Mouse (Mus musculus) cerebellum, postnatal 4 days (tissue): ENCODE measurements at regions not wholly inside any gene's neighbourhood (a gene's known extent, or its start where the extent isn't known, plus 50 kb on each side); places are given as distances from the start of the nearest gene placed in this dataset.
A peak's percentile ranks its signal among the peaks of the same experiment; 100 is the strongest.

Experiments
- DNase-seq, 2 experiments: peaks; one replicate each; pipeline ENCODE4 v3.0.0; 2022; ENCODE audit warnings: low spot score in 2 of 2, mixed read lengths in 1 of 2

DNA sequence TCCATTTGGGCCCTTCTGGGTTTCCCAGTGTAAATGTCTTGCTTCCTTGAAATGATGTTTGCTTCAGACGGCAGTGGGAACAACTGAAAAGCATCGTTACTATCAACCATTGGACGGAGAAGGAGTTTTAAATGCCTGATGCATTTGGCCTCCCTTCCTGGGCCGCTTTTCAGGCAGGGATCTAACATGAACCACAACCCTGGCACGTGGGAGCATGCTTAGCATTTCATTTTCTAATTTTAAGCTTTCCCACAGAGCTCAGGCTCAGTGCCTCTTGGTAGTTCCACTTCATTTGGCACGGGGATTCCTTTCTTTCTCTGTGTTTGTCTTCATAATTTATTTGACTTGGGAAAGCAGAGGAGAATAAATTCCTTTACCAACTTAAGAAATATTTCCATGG, 406.6 kb upstream of the Nbea start:
- no peak for DNase-seq

DNA sequence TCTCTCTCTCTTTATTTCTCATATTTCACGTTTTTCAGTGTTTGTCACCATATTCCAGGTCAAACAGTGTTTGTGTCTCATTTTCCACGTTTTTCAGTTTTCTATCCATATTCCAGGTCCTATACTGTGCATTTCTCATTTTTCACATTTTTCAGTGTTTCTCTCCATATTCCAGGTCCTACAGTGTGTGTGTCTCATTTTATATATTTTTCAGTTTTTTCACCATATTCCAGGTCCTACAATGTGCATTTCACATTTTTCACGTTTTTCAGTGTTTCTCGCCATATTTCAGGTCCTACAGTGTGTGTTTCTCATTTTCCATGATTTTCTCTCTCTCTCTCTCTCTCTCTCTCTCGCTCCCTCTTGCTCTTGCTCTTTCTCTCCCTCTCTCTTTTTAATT, 391.9 kb upstream of the Nbea start:
- DNase-seq = peak; percentile 35 to 62

DNA sequence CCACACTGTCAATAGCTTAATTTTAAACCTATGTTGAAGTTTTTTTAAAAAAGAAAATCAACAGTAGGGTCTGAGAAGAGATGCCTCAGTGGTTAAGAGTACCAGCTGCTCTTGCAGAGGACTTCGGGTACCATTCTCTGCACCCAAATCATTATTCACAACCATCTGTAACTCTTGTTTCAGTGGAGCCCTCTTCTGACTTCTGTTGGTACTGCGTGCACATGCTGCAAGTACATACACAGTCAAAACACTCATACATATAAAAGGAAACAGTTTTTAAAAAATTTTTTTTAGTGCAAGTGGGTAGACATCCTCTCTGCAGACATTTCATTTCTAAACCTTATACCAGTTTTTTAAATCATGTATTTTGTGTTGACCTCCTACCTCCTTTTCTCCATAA, 352.7 kb upstream of the Nbea start:
- peak in 1 of 2 experiments; percentile 14 for DNase-seq

DNA sequence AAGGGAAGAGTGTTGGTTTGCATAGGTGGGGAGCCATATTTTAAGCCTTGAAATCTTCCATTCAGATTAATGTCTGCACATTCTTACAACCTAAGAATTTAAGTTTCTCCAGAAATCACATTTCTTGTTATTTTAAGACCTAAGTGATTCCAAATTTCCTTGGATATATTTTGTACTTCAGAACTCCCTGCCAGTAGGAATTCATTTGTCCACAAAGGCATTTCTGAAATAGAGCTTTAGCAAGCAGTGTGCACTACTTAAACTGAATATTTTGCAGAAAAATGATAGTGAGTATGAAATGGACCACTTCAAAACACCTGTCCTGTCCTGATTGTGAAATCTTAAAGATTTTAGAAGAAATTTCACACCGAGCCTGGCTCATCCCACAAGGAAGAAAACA, 320.9 kb upstream of the Nbea start:
- no peak for DNase-seq

DNA sequence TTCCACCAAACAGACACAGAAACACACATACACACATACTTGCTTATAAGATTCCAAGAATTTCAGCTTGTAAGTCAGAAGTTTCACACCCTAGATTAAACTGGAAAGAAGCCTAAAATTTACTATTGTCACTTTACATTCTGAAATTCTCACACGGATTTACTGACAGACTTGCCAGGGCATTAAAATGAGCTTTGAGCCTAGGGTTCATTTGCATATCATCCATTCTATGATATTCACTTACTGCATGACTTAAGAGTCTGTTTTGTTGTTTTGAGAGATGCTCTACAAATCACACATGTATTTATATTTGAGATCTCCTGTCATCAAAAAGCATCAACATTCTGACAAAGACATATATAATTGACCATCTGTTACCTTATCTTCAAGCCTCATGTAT, 315.8 kb upstream of the Nbea start:
- no peak for DNase-seq

DNA sequence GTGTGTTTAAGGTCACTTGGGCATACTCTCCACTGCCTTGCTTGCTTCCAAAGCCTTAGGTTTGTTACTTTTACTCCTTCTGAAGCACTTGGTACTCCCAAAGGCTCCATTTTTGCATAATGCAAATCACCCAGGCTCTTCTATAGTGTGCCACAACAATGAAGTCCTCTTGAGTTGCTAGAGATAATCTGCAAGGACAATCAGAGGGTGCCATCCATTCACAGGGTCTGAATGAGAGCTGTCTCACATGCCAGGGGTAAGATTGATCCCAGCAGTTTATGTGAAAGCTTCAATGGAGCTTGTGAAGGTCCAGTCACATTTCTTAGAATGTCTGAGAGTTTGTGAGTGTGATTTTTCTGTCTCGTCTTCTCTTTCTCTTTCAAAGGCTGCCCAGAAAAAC, 310.4 kb upstream of the Nbea start:
- DNase-seq = no peak

DNA sequence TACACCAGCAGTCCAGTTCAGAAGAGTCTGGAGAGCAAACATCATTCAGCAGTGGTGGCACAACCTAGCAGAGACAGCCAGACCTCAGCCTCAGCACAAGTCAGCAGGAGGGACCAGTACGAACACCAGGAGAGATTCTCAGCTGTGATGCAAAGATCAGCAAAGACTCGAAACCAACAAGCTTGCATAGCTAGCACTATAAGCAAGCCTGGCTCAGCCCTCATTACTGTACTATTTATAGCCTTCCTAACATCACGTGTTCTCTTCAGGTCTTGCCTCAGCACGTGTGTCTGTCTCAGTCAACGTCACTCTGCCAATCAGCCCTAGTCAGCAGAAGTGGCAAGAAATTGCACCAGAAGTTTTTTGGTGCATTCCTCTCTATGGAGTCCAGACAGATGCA, 305.7 kb upstream of the Nbea start:
- no peak for DNase-seq

DNA sequence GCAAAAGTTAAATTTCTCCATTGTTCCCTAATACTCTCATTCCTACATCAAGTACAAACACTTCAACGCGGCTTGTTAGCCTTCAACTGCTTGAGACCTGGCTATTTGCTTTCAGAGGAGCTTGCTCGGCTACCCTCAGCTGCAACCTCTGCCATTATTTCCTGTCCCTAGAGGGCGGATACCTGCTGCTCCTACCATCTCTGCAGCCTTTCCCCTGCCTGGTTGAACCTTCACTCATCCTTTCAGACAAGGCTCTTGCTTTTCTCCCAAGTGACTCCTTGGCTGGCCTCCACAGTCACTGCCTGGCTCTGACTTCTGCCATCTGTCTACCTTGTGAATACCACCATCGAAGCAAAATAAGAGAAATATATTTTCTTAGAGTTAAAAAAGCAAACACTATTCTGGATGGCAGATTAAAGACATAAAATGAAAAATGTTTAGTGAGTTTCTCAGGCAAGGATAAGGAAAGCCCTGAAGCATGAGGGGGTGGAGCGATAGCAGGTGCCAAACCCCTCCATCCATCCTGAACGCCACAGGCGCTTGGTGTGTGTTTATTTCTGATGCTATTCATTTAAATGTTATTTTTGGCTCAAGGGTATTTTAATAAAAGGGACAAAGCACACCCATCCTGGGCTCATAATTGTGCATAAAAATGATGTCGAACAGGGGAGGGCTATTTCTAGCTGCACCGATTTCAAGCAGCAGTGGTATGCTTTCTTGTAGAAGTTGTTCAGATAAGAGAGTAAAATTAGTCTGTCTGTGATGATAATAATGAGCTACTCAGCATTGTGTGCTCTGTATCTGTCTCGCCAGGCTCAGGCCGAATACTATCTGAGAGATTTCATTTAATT, 302.3 kb upstream of the Nbea start:
- DNase-seq = peak in 1 of 2 experiments; percentile 62

DNA sequence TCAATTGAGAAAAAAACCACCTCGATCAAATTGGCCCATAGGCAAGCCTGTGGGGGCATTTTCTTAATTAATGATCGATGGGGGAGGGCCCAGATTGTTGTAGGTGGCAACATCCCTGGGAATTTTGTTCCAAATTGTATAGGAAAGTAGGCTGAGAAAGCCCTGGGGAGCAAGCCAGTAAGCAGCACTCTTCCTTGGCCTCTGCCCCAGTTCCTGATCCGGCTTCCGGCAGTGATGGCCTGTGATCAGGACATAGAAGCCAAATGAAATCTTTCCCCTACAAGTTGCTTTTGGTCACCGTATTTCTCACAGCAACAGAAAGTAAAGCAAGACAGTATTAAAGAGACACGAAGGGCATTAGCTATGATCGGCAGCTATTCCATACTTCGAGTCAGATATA, 300.6 kb upstream of the Nbea start:
- DNase-seq = no peak

DNA sequence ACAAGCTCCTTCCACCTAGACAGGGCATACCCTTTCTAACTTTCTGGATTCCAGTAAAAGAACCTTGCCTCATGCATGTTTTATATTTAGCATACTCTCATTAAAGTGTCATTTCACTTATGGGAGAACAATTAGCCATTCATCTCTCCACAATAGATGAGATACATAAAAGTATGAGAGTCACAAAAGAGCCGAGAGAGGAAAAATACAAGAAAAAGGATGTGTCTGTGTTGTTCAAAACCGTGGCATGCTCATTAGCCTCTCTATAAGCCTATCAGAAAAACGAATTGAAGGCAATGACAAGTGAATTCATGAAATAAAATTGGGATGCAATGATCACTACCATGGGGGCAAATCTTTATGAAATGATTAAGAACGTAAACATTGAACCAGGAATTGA, 299.9 kb upstream of the Nbea start:
- no peak for DNase-seq

DNA sequence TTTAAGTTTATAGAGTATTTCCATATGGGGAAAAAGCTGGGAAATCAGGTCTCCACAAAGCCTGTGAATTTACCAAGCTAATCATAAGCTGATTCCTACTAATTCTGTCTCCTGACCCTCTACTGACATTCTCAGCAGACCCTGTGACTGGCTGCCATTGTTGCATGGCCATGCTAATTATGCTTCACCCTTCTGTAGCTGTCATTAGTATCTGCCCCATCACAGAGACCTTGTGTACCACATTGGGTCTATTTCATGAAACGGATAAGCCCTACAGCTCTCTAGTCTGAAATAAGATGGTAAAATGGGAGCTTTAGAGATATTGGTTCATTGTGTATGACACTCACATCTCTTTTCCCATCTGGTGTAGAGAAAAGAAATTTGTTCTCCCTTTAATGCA, 296.0 kb upstream of the Nbea start:
- no peak for DNase-seq

DNA sequence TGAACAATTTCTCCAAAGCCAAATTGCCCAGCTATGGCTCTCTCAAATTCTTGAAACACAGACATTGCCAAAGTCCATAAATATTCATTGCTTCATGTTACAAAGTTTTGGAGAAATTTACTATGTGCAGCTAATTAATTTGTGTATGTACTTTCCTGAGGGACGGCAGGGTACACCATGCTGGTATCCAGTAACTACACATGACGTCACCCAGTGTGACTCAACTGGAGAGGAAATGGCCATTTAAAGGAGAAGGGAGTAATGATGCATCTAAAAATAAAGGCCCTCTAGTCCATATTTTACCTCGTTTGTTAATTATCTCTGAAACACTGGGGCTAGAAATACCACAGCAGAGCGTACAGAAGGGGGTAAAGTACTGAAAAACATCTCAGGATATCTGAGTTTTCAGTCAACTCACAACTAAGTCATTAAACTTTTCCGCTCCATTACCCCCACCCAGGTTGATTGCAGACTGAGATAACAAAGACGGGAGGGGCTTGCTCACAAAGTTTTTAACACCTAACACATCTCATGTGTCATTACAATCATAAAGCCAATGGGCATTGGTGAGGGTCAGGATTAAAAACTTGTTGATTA, 295.1 kb upstream of the Nbea start:
- DNase-seq = no peak

DNA sequence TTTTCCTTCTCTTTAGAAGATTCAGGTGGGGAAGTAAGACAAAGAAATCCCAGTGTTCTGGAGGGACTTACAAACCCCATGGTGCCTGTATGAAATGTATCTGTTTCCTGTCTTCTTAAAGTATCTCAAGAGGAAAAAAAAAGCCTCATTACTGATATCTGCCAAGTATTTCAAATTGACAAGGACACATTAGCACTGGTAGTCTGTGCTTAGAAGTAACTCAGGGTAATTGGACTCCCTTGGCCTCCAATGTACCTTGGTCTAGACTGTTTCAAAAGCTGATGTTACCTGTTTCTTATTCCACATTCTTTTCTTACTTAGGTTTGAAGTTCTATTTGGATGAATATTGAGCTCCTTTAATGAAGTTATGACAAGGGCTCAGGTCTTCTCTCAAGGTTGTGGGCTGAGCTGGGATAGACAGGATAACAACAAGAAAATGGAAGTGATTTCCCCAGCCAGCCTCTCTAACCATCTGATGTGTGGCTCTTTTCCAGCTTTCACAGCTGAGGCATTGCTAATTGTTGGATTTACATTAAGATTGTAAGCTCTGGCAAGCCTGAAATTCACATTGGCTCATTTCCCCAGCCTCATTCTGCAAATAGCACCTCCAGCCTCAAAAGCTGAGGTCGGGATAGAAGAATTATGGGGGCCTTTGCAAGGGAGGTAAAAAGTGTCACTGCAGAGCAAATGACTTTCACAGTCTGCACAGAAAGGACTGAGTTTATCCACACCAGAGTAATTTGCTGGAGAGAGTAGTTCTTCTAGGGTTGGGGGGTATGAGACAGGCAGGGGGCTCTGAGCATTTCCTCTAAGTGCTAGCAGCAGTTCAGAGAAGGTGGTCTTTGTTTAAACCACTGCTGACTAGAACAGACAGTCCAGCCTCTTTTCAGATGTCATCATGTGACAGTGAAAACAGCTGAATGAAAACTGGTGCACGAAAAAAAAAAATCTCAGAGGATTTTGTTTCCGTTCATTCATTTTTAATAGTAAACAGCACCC, 292.3 kb upstream of the Nbea start:
- DNase-seq = peak in 1 of 2 experiments; percentile 29

DNA sequence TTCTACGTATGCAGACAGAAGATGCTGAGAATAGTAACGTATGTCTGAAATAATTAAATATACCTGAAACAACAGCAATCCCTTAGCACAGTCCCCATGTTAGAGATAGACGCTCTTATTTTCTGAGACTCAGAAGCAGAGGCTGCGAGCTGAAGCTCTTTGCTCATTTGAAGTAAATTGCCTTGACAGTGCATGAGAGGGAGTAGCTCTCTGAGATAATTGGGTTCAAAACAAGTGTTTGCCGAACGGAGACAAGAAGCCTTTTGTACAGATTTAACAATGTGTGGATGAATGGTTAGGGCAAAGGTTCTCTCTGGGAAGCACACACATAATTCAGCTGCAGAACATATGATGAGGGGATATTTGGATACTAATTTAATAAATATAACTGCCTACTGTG, 289.1 kb upstream of the Nbea start:
- DNase-seq = no peak

DNA sequence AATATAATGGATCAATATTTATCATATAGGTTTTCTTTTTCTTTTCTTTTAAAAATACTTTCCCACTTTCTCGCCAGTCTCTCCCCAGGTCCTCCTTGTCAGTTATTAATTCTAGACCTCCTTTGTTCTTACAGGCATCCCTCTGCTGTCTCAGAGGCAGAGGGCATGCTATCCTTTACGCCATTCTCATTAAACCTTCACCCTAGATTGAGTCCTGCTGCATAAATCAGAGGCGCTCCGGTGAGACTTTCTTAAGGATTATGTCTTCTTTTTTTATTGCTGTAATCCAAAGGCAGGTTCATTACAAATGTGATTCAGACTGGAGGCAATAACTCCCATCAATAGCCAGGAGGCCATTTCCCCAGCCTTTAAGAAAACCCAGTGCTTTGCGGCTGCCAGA, 288.3 kb upstream of the Nbea start:
- DNase-seq = no peak

DNA sequence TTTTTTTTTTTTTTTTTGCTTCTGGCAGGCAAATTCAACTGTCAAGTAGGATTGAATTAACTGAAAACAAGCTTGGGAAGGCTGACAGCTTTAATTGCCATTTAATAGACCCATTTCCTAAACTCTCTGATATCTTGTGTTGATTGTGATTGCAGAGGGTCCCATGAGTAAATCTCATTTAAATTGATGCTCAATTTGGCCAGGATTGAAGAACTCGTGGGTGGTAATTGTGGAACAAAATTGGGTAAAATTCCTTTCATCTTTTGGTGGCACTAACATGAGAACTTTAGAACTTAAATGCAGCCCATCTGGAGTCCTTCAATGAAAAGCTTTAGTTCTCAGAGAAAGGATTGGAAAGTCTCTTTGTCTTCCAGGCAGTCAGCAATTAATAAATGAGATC, 287.7 kb upstream of the Nbea start:
- no peak for DNase-seq

DNA sequence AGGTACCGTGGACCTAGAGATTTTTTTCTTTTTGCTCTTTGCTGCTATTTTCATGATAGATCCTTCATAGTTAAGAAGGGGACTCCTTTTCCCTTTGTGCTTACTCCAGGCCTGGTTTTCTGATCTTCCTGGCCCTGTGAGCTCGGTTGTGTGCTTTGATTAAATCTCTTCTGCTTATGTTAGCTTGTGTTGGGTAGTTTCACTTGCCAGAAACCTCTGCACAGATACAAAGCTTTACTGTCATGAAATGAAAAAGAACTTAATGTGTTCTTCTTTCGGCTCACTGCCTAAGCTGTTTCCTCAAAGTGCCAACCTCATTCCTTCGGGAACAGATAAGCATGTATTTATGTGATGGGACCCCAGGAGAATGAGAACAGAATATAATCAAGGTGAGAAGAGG, 274.1 kb upstream of the Nbea start:
- DNase-seq = no peak

DNA sequence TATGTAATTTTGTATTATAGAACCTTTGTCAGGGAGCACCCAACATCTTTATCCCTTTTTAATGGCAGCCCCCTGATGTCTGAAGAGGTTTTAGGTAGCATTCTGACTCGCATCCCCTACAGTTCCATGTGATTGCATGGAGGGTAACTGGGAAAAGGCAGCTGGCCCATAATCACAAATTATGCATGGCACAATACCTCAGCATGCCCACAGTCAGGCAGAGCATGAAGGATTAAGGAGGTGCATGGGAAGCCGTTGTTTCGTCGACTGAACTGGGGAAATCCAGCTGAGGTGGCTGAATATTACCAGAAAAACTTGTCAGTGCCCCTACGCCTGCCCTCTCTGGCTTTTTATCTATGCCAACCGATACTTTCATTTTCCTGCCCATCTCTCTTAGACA, 272.8 kb upstream of the Nbea start:
- no peak for DNase-seq

DNA sequence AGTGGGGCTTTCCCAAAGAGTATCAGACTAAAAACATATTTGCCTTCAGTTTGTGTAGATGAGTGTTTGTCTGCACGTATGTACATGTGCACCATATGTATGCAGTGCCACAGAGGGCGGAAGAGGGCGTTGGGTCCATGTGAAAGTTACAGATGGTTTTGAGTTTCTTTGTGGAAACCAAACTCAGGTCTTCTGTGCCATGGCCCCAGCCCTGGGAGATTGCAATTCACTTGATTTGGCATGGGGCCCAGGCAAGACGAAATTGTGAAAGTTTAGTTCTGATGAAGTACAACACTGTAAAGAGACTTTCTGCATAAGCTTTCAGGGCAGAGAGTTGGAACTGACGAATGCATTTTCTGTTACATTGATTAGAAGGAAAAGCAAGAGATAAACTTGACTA, 255.4 kb upstream of the Nbea start:
- no peak for DNase-seq

DNA sequence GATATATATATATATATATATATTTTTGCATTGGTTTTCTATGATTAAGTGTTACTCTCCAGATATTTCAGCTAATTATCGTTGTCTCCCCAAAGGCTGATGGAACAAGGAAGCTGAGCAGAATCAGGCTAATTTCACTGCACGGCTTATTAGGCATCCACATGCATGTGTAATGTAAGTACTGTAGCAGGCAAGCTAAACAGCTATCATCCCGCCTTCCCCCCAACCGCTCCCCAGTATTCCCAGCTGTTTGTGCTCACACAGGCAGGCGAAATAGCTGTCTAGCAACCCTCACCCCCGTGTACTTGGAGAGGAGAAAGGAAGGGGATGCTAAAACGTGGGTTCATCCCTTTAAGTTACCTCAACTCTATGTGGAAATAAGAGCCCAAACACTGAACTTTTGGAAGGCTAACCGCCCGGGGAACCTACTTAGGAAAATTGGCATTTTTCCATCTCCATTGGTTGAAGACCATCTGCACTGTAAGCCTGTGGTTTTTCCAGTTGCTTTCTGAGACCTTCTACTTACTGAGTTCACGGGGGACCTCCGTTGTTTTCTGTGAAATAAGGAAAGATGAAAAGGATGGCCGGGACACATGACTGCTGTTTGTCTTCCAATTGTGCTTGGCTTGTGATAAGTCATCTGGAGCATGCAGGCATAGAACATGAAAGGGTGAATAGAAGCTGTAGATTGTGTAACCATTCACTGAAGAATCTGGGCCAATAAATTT, 254.7 kb upstream of the Nbea start:
- no peak for DNase-seq

DNA sequence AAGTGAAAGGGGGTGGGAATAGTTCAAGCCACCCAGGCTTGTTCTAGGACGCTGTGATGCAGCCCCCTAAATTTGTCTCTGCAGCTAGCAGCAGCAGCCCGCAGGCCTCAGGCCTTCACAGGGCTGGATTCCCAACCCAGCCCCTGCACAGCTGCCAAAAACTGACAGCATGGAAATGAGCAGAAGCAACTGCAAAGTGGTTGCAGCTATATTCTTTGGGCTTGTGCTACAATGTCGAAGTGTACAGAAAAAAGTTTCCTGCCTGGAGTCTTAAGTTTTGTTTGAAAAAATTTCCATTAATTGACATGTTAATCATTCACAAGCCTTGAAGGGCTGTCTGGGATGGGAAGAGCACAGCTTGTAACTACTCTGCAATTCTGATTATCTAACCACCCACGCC, 253.6 kb upstream of the Nbea start:
- DNase-seq = no peak

DNA sequence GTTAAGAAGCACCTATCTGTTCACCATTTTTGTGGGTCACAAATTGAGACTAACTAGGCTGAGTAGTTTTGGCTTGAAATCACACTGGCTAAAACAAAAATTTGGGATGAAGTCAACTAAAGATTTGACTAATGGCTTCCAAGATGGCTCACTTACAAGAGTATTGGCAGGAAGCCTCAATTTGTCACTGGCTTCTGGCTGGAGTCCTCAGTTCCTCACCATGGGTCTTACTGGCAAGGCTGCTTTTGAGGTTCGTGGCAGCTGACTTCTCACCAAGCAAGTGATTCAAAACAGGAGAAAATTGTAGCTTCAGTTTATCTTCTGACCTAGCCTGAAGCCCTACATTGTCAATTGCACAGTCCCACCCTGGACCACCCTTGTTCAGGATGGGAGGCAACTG, 250.0 kb upstream of the Nbea start:
- DNase-seq = no peak
